Mouse (Mus musculus): ENCODE measurements at regions not wholly inside any gene's neighbourhood (a gene's known extent, or its start where the extent isn't known, plus 50 kb on each side); places are given as distances from the start of the nearest gene placed in this dataset.

DNA sequence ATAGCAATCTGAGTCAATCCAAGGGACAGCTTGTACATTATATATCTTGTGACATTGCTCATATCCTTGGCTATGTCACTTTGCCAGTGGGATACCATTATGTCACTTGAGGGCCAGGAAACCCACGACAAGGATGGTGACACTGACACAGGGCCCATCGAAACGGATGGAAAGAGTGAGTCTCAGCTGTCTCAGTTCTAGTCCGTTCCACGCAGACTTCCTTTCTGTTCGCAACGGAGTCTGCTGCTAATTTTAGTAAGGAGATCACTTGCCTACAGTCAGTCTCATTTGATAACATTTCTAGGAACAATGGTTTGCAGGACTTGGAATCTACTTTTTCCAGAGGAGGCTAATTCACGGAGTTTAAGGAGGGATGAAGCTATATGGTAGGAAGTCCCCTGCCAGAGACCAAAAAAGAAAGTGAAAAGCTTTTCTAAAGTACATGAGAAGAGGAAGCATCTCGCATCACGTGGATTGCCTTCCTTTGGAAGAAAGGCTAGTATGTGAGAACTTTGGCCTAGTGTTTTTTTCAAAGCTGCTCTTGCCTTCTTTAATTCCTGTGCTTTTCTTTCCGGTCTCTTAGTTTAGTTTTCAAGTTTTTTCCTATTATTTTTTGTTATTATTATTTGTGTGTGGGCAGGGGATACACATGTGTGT is 55.4 kb upstream of the Edn1 start:
- TF ChIP-seq CTCF (IDR thresholded peaks at IDR 0.05; ENCODE audit: low read depth), result no peak
- no peak for TF ChIP-seq EP300 (IDR thresholded peaks at IDR 0.05; ENCODE audit: low read depth)

Data from liver, embryonic 14.5 days (tissue).